Mouse (Mus musculus) mesoderm, embryonic 11.5 days (tissue): ENCODE data around the gene Dkk3.

ENCODE experiments used
- DNase-seq: peaks from one replicate; pipeline ENCODE4 v3.0.0-alpha.2; 2012; ENCODE audit warnings: low read depth, low spot score

Dkk3 gene

GRCm38 (mm10) chr7:112158942-112159341 lies at the start of gene Dkk3:
TSS of gene Dkk3 (minus strand) at chr7:112159057.
- DNase-seq: peak; percentile 60

- DNase-seq: no peak
Observed at GRCm38 (mm10) chr7:112207717-112208116, 48.9 kb upstream of the Dkk3 start.

- no peak for DNase-seq
Observed at GRCm38 (mm10) chr7:112205513-112205912, 46.7 kb upstream of the Dkk3 start.

- DNase-seq: no peak
Observed at GRCm38 (mm10) chr7:112204380-112204963, 45.6 kb upstream of the Dkk3 start.

- no peak for DNase-seq
Observed at GRCm38 (mm10) chr7:112203937-112204336, 45.1 kb upstream of the Dkk3 start.

- DNase-seq: no peak
Observed at GRCm38 (mm10) chr7:112202843-112203242, 44.0 kb upstream of the Dkk3 start.

GRCm38 (mm10) chr7:112202194-112202593 lies 43.3 kb upstream of the Dkk3 start:
- no peak for DNase-seq

- DNase-seq: no peak
Observed at GRCm38 (mm10) chr7:112200761-112201160, 41.9 kb upstream of the Dkk3 start.

- no peak for DNase-seq
Observed at GRCm38 (mm10) chr7:112199343-112199742, 40.5 kb upstream of the Dkk3 start.

GRCm38 (mm10) chr7:112197461-112197860 lies 38.6 kb upstream of the Dkk3 start:
- no peak for DNase-seq

- DNase-seq: no peak
Observed at GRCm38 (mm10) chr7:112194286-112194685, 35.4 kb upstream of the Dkk3 start.

- no peak for DNase-seq
Observed at GRCm38 (mm10) chr7:112192778-112193177, 33.9 kb upstream of the Dkk3 start.

- no peak for DNase-seq
Observed at GRCm38 (mm10) chr7:112192237-112192636, 33.4 kb upstream of the Dkk3 start.

- no peak for DNase-seq
Observed at GRCm38 (mm10) chr7:112187536-112188459, 28.9 kb upstream of the Dkk3 start.

GRCm38 (mm10) chr7:112186871-112187270 lies 28.0 kb upstream of the Dkk3 start:
- DNase-seq: no peak

GRCm38 (mm10) chr7:112185226-112185745 lies 26.4 kb upstream of the Dkk3 start:
- DNase-seq: no peak

GRCm38 (mm10) chr7:112184519-112185225 lies 25.8 kb upstream of the Dkk3 start:
- DNase-seq: no peak

GRCm38 (mm10) chr7:112183258-112183841 lies 24.5 kb upstream of the Dkk3 start:
- DNase-seq: peak; percentile 91

GRCm38 (mm10) chr7:112180235-112180705 lies 21.4 kb upstream of the Dkk3 start:
- peak; percentile 93 for DNase-seq

GRCm38 (mm10) chr7:112176627-112177026 lies 17.8 kb upstream of the Dkk3 start:
- no peak for DNase-seq

- no peak for DNase-seq
Observed at GRCm38 (mm10) chr7:112172669-112173068, 13.8 kb upstream of the Dkk3 start.
